Mouse (Mus musculus) erythroblast, embryonic 14.5 days (primary cell): ENCODE results near the gene Arhgdig.
"Not testable (repeated sequence)": the region's sequence is repeated elsewhere in the genome, so short reads cannot be mapped to it uniquely, and the experiment has no call there.

Source experiments
- GATA1 ChIP-seq: IDR thresholded peaks from 2 replicates; pipeline ENCODE4 v1.6.1; 2012; ENCODE audit warnings: low read length, inconsistent platforms, mixed read lengths
- TAL1 ChIP-seq: IDR thresholded peaks from 3 replicates; pipeline ENCODE4 v1.6.1; 2012; ENCODE audit warnings: low read length, inconsistent platforms, mixed read lengths

DNA sequence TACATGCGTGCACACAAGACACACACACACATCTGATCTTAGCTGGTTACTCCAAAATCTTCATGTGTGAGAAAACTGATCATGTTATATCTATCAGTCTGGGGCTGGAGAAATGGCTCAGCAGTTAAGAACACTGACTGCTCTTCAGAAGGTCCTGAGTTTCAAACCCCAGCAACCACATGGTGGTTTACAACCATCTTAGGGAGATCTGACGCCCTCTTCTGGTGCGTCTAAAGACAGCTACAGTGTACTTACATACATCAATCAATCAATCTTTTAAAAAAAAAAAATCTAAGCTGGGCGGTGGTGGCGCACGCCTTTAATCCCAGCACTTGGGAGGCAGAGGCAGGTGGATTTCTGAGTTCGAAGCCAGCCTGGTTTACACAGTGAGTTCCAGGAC is 16.1 kb downstream of the Arhgdig start:
- TF ChIP-seq GATA1, TAL1: not testable (repeated sequence)
